Mouse (Mus musculus): ENCODE results near the gene Rnf157.

Rnf157 gene

GRCm38 (mm10) chr11:116293538-116294137 lies 119.2 kb downstream of the Rnf157 start:
- no peak for DNase-seq

- no peak for DNase-seq
These were observed 120.4 kb downstream of the Rnf157 start for GRCm38 (mm10) chr11:116292401-116292800.

GRCm38 (mm10) chr11:116290556-116290955 lies 122.3 kb downstream of the Rnf157 start:
- DNase-seq: no peak

GRCm38 (mm10) chr11:116287351-116287750 lies 125.5 kb downstream of the Rnf157 start:
- no peak for DNase-seq

All from right cerebral cortex, adult 18-20 months (tissue).